Mouse (Mus musculus) lung, embryonic 15.5 days (tissue): ENCODE results near the gene Gpr89. TPM values are rescaled to one million over a fixed set of nuclear protein-coding genes. Genes with fewer than 3 reads are reported as not detected.

Source experiments
- ATAC-seq: fragments of 200-750 bp; cut with Nextera tagmentation; 2 replicates; pipeline ENCODE4 v1.8.0; 2017; ENCODE audit warnings: moderate number of reproducible peaks, borderline replicate concordance; ENCODE audit not compliant: low FRiP score, low TSS enrichment; ENCODE audit errors: extremely low read depth
- H3K27ac ChIP-seq: fragments of 300-500 bp; sonication (generic); 2 replicates; pipeline ENCODE4 v1.5.1; 2015; ENCODE audit warnings: moderate library complexity, mild to moderate bottlenecking, inconsistent platforms
- H3K27me3 ChIP-seq: fragments of 300-500 bp; sonication (generic); 2 replicates; pipeline ENCODE4 v1.6.1; 2015; ENCODE audit warnings: inconsistent platforms
- H3K36me3 ChIP-seq: fragments of 300-500 bp; sonication (generic); 2 replicates; pipeline ENCODE4 v1.6.1; 2015; ENCODE audit warnings: inconsistent platforms
- H3K4me1 ChIP-seq: fragments of 300-500 bp; sonication (generic); 2 replicates; pipeline ENCODE4 v1.6.1; 2015; ENCODE audit warnings: inconsistent platforms
- H3K4me2 ChIP-seq: fragments of 300-500 bp; sonication (generic); 2 replicates; pipeline ENCODE4 v1.6.1; 2015; ENCODE audit warnings: inconsistent platforms, mild to moderate bottlenecking, moderate library complexity
- H3K4me3 ChIP-seq: fragments of 300-500 bp; sonication (generic); 2 replicates; pipeline ENCODE4 v1.5.1; 2015; ENCODE audit warnings: mild to moderate bottlenecking, inconsistent platforms
- H3K9ac ChIP-seq: fragments of 300-500 bp; sonication (generic); 2 replicates; pipeline ENCODE4 v1.6.1; 2015; ENCODE audit warnings: inconsistent platforms
- H3K9me3 ChIP-seq: fragments of 300-500 bp; sonication (generic); 2 replicates; pipeline ENCODE4 v1.6.1; 2016; ENCODE audit warnings: inconsistent platforms
- WGBS: fragments of 180-500 bp; shearing (Covaris S2); methylation state at CpG from one replicate; pipeline ENCODE4 v1.1.7; 2015; 5-methylcytosine and 5-hydroxymethylcytosine counted together
- polyA plus RNA-seq: library from polyadenylated mRNA; unstranded; fragments of >200 nt; fragmentation: Nextera tagmentation; extraction: Ambion mirVana; gene quantifications from 2 replicates; pipeline ENCODE4 v1.2.1, GENCODE M21; 2015

Gpr89 gene
- polyA plus RNA-seq, 1 experiment from 2014 or later = 35.4 TPM

DNA sequence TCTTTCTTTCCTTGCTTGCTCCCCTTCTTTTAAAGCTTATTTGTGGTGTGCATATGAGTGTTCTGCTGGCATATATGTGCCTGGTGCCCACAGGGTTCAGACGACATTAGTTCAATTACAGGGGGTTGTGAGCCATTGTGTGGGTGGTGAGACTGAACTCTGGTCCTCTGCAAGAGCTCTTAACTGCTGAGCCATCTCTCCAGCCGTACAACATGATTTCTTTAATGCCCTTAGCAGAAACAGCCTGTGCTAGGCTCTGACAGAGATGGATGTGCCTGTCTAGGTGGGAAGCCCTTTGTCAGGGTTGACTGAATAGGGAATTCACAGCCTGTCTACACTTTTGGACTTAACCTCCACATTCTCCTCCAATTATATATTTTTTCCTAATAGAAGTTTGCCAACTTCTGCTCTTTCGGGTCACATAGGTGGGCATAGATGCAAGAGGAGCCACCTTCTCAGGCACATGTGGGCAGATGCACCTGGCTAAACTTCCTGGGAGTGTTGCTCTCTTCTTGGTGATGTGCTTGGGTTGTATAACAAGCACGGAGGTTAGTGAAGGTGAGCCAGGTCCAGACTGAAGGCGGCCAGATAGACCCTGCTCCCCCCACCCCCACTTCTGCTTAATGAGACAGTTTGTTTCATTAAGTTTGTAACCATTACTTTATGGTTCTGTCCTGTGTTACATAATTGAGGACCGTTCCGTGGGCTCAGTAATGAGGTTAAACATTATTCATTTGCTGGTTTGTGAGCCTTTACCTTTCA, 70.4 kb downstream of the Gpr89 start:
- no peak for ATAC-seq
- WGBS = 69% methylated on average over 7 of the region's 7 CpGs
- Histone ChIP-seq H3K36me3 (no peaks in the 10 kb centered on the region), H3K27ac (no peak overlapping the region), H3K4me3 (no peak overlapping the region), H3K27me3 (no peaks in the 10 kb centered on the region), H3K4me1 (no peaks in the 10 kb centered on the region), H3K9me3 (no peaks in the 10 kb centered on the region), H3K4me2 (no peak overlapping the region), H3K9ac (no peak overlapping the region)

DNA sequence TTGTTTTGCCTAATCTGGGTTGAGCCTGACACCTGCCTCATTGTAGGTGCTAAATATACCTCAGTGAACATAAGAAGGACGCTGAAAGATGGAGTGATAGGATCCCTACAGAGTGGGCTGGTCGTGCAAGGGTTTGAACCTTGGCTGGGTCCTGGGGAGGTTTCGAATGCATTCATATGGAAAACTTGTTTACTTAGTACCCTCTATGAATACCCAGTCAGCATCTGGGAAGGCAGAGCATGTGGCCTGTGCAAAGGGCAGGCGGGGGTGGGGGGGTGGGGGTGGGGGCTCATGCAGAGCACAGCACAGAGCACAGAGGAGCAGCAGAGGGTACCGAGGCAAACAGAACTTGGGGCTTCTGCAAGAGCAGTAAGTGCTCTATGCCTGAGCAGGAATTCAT, 72.2 kb downstream of the Gpr89 start:
- no peaks in the 10 kb centered on the region for H3K27me3 ChIP-seq
- no peak overlapping the region for H3K4me2 ChIP-seq
- no peaks in the 10 kb centered on the region for H3K4me1 ChIP-seq
- no peaks in the 10 kb centered on the region for H3K9me3 ChIP-seq
- no peak overlapping the region for H3K4me3 ChIP-seq
- H3K36me3 ChIP-seq = no peaks in the 10 kb centered on the region
- no peak overlapping the region for H3K27ac ChIP-seq
- no peak for ATAC-seq
- no peak overlapping the region for H3K9ac ChIP-seq
- 41% methylated on average over 5 of the region's 5 CpGs for WGBS

DNA sequence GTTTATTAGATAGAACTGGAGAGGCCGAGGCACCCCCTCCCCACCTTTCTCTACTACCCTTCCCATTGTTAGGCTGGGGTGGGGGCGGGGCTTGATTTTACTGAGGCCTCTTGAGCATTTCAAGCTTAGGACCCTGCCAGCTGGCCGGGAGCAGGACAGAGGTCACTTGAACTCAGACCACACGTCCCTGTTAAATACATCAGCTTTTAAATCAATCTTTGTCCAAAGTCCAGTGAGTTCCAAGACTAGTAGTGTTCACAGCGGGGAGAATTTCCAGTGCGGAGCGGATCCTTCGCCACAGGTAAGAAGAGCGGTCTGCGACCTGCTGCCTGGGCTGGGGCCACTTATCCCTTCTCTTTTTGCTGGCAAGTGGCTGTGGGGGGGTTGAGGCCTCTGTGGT, 75.3 kb downstream of the Gpr89 start:
- Histone ChIP-seq H3K4me2 (no peak overlapping the region), H3K27ac (no peak overlapping the region), H3K4me1 (no peaks in the 10 kb centered on the region), H3K9ac (no peak overlapping the region), H3K36me3 (no peaks in the 10 kb centered on the region), H3K27me3 (no peaks in the 10 kb centered on the region), H3K9me3 (no peaks in the 10 kb centered on the region), H3K4me3 (no peak overlapping the region)
- 75% methylated on average over 10 of the region's 10 CpGs for WGBS
- ATAC-seq = no peak

DNA sequence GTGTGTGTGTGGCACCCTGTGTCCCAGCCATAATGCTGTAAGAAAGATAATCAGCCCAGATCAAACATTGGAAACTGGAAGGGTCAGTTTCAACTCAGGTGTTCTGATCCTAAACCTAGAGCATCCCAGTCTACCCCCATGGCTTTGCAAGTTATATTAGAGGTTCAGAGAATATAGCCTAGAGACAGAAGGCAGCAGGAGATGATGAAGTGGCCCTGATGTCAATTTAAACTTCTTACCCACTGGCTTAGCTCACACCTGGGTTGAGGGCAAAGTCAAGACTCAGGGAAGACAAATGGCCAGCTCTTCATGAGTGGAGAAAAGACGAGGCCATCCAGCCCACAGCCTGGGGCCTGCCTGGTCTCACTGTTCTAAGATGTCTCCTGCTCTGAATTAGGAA, 76.2 kb downstream of the Gpr89 start, which contains the start of the genes Pdzk1 and Cd160:
Gene Pdzk1 (plus strand): TSS at position 301 of the 400 bp plus-strand sequence.
Gene Cd160 (minus strand): TSS at position 368 of the 400 bp plus-strand sequence.
- H3K4me2 ChIP-seq = no peak within 1 kb of the TSS
- no peaks in the 10 kb centered on the region for H3K9me3 ChIP-seq
- no peak within 1 kb of the TSS for H3K27ac ChIP-seq
- no peaks in the 10 kb centered on the region for H3K4me1 ChIP-seq
- no peaks in the 10 kb centered on the region for H3K27me3 ChIP-seq
- H3K9ac ChIP-seq = no peak within 1 kb of the TSS
- H3K36me3 ChIP-seq = no peaks in the 10 kb centered on the region
- no peak within 1 kb of the TSS for H3K4me3 ChIP-seq
- WGBS = 35% methylated on average over 1 of the region's 1 CpGs
- ATAC-seq = no peak

DNA sequence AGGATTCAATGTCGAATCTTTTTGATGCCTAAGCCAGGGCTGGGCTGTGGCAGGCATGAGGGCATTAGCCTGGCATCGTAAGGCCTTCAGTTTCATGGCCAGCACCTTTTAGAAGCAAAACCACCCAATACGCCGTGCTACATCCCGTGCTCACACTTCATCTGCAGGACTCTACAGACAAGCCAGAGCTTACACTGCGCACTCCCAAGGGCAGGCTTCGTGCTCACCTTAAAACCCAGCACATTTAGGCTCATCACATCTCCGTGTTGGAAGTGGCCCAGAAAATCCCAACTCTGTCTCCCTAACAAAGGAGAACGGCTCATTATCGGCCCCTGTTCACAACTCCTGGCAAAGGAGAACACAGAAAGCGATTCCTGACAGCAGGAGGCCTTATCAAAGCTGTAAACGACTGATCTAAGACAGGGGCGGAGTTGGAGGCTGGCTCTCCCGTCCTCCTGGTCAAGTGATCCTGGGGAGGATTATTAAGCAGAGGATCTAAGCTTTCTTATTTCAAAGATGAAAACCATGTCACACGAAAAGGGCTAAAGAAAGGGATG, 76.8 kb downstream of the Gpr89 start:
- no peaks in the 10 kb centered on the region for H3K4me1 ChIP-seq
- no peak overlapping the region for H3K4me2 ChIP-seq
- no peaks in the 10 kb centered on the region for H3K27me3 ChIP-seq
- no peaks in the 10 kb centered on the region for H3K9me3 ChIP-seq
- WGBS = 33% methylated on average over 15 of the region's 15 CpGs
- no peaks in the 10 kb centered on the region for H3K36me3 ChIP-seq
- no peak for ATAC-seq
- no peak overlapping the region for H3K27ac ChIP-seq
- H3K9ac ChIP-seq = no peak overlapping the region
- H3K4me3 ChIP-seq = no peak overlapping the region

DNA sequence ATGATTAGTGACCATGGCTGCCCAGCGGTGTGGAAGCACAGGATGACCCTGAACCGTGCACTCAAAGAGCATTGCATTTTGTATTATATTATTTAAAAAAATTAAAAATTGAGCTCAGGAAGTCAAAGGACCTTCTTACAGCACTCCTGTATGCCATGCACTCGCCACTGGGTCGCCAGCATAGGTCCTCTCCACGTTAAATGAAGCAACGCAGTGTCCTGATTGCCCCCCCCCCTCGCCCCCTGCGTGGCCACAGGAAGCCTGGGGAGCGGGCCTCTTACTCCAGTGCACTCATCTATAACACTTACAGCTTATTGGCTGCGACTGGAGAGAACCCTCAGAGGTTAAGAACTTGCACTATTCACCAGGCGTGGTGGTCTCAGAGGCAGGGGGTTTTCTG, 79.9 kb downstream of the Gpr89 start:
- Histone ChIP-seq H3K9ac (no peak overlapping the region), H3K4me3 (no peak overlapping the region), H3K4me2 (no peak overlapping the region), H3K36me3 (no peaks in the 10 kb centered on the region), H3K9me3 (no peaks in the 10 kb centered on the region), H3K4me1 (no peaks in the 10 kb centered on the region), H3K27me3 (no peaks in the 10 kb centered on the region; the same call in 1 of the 2 replicates), H3K27ac (no peak overlapping the region)
- ATAC-seq = no peak
- 29% methylated on average over 11 of the region's 11 CpGs for WGBS

DNA sequence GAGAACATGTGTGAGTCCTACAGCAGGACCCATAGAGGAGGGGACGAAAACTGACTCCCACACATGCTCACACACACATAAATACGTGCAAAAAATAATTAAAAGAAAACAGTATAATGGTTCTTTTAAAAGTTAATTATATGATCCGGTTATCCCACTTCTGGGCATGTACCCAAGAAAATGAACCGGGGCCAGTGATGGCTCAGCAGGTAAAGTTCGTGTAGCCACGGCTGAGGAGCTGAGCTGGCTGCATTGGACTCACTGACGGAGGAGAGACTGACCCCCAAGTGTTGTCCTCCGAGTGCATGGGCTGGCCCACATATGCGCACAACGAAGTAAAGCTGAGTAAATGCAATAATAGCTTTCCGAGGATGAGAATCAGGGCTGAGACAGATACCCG, 80.5 kb downstream of the Gpr89 start:
- Histone ChIP-seq H3K4me1 (no peaks in the 10 kb centered on the region), H3K27me3 (no peaks in the 10 kb centered on the region; the same call in 1 of the 2 replicates), H3K36me3 (no peaks in the 10 kb centered on the region), H3K9ac (no peak overlapping the region), H3K9me3 (no peaks in the 10 kb centered on the region), H3K4me3 (no peak overlapping the region), H3K27ac (no peak overlapping the region), H3K4me2 (no peak overlapping the region)
- 82% methylated on average over 12 of the region's 12 CpGs for WGBS
- no peak for ATAC-seq

DNA sequence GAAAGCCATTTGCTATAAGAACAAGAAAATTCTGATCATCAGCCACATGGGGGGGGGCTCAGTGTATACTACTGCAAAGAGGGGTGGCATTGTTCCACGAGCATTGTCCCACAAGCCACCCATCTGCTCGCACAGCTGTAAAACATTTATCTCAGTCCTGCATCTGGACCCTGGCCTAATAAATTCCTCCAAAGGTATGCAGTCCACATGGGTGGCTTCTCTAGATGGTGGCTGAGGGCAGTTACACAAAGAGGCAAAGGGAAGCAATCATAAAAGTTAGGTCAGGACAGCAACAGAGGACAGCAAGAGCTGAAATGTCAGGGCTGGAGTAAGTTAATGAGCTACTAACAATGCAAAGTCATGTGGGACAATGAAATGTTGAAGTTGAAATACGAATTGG, 81.4 kb downstream of the Gpr89 start:
- H3K9me3 ChIP-seq = no peaks in the 10 kb centered on the region
- no peaks in the 10 kb centered on the region for H3K4me1 ChIP-seq
- no peaks in the 10 kb centered on the region; the same call in 1 of the 2 replicates for H3K27me3 ChIP-seq
- H3K27ac ChIP-seq = no peak overlapping the region
- no peak for ATAC-seq
- H3K4me3 ChIP-seq = no peak overlapping the region
- H3K36me3 ChIP-seq = no peaks in the 10 kb centered on the region
- WGBS = 52% methylated on average over 3 of the region's 3 CpGs
- H3K9ac ChIP-seq = no peak overlapping the region
- no peak overlapping the region for H3K4me2 ChIP-seq

DNA sequence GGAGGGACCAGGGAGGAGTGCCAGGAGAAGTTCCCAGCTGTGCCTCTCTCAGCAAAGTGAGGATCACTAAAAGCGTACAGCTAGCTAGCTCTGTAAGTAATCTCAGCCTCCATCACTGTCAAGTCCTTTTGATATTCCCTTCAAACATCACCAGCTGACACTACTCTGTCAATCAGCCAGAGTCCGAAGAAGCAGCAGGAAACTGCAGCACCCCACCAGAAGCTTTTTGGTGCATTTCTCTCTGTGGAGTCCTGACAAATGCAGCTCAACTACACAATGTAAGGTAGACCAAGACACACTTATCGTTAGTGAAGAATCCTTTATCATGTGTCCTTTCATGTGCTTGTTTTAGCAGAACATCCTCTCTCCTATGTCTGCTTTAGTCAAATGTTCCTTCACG, 83.6 kb downstream of the Gpr89 start:
- no peak for ATAC-seq
- Histone ChIP-seq H3K4me1 (no peaks in the 10 kb centered on the region), H3K9ac (no peak overlapping the region), H3K27me3 (no peaks in the 10 kb centered on the region; the same call in 1 of the 2 replicates), H3K27ac (no peak overlapping the region), H3K36me3 (no peaks in the 10 kb centered on the region), H3K4me3 (no peak overlapping the region), H3K9me3 (no peaks in the 10 kb centered on the region), H3K4me2 (no peak overlapping the region)
- WGBS = 70% methylated on average over 4 of the region's 4 CpGs

DNA sequence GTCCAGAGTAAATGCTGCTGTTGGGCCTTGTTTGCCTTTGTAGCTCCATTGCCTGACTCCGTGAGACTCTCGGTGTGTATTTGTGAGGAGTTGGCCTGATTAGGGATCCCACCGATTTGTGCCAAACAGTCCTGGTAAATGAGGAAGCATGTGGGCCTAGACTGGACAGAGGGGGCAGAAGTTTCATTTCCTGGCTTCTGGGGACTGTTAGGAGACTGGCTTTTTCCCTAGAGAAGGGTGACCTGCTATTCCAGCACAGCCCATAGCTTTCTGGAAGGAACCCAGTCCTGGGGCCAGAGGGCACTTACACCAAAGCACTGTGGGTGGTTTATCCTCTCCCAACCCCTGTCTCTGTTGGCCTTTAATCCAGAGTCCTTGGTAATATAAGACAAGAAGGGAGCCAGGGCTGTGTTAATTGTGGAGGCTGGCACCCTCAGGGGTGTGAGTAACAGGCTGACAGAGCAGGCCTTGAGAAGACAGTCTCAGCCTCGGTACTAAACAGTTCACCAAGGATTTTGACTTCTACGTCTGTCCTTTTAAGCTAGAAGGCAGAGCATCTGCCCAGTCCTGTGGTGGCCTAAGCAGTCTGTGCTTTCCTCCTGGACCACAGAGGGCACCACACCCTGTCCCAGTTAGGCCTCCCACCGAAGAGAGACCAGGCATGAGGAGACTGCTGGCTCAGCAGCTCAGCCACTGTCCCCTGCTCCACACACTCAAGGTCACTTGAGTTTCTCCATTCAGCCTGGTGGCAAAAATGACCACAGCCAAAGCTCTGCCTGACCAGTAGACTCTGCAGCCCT, 84.8 kb downstream of the Gpr89 start:
- Histone ChIP-seq H3K9ac (no peak overlapping the region), H3K4me2 (no peak overlapping the region), H3K27me3 (peaks cover 4% of the 10 kb centered on the region; the same call in 1 of the 2 replicates), H3K4me1 (no peaks in the 10 kb centered on the region), H3K27ac (no peak overlapping the region), H3K36me3 (no peaks in the 10 kb centered on the region), H3K4me3 (no peak overlapping the region), H3K9me3 (no peaks in the 10 kb centered on the region)
- WGBS = 71% methylated on average over 6 of the region's 6 CpGs
- no peak for ATAC-seq
